Mouse (Mus musculus): ENCODE results near the gene Zfp85. TPM values are rescaled to one million over a fixed set of nuclear protein-coding genes. Genes with fewer than 3 reads are reported as not detected.
"Not testable (repeated sequence)": the region's sequence is repeated elsewhere in the genome, so short reads cannot be mapped to it uniquely, and the experiment has no call there.

Gene Zfp85
- polyA plus RNA-seq (2012; rRNA removed): 3.7 and 4.1 TPM in 2 replicates

DNA sequence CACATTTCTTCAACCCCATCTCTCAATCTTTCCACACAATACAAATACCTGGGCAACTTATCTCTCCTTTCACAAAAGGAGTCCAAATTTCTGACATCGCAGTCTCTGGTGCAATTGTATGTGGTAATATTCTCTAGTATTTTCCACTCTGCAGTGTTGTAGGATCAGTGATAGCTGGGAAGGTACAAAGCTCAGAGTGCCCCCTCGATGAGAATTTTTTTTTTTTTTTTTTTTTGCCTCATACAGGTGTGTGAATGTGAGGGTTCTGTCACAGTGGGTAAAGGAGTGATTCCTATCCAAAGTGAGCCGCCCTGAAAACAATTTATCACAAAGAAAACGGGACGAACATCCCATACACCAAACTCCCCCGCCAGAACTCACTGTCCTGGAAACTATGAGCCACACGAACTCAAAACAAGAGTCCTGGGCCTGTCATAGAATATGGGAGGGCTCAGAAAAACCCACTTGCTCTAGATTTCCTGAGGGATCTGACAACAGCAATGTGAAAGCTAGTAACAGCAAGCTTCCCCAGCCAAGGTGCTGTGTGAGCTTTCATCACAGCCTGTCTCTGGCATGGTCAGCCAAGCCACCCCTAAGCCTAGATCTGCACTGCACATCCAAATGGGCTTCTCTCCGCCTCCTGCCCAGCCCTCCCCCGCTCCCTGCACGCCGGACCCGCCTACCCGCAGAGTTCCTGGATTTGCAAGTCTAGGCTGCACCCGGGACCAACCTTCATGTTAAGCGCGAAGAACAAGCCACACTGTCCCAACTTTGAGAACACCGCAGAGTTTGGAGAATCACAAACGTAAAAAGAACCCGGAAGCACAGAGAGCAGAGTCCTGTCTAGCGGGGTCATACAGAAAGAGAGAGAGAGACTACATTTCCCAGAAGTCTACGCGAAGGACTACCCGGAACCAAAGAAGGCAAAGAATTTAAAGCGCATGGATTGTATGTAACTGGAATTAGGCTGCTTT lies at the start of gene Zfp85:
Gene Zfp85, minus strand, starts transcription at position 896 of the 974 bp plus-strand sequence.
- DNase-seq (ENCODE audit: low spot score): peak; percentile 49

DNA sequence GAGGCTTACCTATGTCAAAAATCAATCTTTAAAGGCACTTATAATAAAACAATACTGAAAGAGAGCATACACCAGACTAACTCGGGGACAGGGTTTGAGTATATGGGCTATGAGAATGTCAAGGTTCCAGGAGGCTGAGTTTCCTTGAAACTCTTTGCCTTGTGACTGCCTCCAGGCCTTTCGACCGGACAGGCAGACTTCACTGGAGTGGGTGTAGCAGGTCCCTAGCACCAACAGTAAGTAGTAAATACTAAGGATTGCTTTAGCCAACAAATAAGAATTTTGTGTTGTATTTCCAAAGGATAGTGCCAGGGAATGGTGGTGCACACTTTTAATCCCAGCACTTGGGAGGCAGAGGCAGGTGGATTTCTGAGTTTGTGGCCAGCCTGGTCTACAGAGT lies 44.1 kb upstream of the Zfp85 start:
- not testable (repeated sequence) for DNase-seq (ENCODE audit: low spot score)

DNA sequence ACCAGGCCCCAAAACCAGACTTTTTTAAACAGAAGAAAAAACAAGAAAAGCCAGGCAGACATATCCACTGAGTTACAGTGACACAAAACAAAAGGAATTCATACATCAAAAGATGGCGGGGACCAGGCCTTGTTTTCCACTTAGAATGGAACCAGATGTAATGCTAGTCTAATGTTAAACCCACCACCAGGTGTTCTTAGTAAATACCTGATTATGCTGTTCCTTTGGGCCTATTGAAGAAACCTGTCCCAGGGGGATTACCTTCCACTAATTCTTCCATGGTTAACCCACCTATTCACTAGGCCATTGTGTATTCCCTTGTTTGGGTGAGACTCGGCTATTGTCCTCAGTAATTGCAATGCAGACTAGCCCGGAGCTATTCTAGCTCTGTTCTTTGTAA lies 43.6 kb upstream of the Zfp85 start:
- DNase-seq (ENCODE audit: low spot score): no peak

DNA sequence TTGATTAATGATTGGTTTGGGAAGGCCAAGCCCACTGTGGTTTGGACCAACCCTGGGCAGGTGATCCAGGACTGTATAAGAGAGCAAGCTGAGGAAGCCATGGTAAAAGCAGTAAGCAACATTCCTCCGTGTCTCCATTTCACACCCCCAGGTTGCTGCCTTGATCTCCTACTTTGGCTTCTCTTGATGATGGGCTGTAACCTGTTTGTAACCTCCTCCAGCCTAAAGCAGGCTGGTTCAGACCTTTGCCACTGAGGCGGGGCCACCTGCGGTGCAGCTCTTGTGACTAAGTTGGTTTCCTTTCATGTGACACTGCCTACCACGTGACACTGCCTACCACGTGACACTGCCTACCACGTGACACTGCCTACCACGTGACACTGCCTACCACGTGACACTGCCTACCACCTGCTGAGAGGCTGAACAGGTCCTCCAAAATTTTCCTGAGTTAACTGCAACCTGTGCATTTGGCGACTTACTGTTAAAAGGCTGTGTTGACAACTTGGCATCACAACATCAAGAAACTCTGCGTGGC lies 37.0 kb upstream of the Zfp85 start:
- DNase-seq (ENCODE audit: low spot score): no peak

DNA sequence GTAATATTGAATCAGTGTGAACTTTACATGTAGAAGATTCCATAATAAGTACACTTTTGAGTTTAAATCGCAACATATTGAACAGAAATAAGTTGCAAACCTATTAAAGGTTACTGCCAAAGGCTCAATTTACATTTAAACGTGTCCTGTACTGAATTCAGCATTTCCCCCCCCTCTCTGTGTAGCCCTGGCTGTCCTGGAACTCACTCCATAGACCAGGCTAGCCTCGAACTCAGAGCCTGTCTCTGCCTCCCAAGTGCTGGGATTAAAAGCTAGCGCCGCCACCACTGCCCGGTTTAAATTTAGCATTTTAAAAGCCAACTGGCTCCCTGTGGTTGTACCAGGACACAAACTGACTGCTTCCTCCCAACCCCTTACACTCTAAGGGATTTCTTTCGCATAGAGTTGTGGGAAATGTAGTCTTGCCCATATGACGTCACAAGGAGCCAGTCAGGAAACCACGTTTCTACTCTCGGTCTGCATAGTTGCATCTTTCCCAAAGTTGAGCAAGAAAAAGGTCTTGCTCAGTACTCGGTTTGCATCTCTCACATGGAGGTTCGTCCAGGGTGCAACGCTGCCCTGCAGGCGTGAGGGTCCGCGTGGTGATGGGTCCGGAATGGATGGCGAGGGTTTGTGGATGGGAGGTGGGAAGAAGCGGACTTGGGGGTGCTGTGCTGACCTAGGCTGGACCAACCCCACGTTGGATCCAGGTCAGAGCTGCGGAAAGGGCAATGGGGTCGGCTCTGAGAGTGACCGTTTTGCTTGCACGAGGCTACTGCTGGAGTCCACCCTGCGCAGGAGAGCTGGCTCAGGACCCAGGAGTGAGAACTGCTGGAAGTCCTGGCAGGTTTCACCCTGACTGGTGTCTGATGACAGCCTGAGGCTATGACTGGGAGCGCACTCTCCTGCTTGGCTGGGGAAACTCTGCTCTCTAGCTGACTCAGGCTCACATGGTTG lies 24.5 kb upstream of the Zfp85 start, which contains the start of gene Zfp493:
Gene Zfp493, plus strand, starts transcription at position 429 of the 957 bp plus-strand sequence.
- DNase-seq (ENCODE audit: low spot score): peak; percentile 43

DNA sequence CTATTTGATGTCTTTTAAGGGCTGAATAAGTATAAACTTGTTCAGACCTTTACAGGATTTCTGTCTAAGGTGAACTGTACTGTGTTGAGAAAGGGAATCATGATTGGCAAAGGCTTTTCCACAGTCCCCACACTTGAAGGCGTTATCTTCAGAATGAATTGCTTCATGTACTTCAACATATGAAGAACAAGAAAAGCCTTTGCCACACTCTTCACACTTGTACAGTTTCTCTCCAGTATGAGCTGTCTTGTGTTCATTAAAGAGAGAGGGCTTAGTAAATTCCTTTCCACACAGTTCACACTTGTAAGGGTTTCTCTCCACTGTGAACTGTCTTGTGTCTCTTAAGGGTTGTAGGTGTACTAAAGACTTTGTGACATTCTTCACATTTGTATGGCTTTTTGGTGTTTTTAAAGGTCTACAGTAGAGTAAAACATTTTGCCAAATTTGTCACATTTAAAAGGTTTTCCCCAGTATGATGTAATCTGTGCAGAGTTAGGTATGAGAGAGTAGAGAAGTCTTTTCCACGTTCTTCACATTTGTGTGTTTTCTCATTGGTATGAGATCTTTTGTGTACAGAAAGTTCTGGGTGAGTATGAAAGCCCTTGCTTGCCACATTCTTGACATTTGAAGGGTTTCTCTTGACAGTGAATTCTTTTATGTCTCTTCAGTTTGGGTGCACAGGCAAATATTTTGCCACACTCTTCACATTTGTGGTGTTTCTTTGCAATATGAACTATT lies 8.2 kb upstream of the Zfp85 start:
- DNase-seq (ENCODE audit: low spot score): no peak

DNA sequence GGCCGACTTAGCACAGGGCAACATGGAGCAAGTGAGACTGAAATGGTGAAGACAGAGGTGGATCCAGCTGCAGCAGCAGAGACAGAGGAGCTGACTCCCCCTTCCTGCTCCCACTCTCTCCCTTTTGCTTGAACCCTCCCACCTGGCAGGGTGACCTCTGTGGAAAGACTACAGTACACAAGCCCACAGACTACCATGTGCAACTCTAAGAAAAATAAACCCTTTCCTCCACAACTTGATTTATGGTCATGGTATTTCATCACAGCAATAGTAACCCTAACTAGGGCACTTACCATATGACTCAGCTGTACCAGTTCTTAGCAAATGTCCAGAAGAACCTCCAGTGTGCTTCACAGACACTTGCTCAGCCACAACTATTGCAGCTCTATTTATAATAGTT lies 4.9 kb upstream of the Zfp85 start:
- no peak for DNase-seq (ENCODE audit: low spot score)

DNA sequence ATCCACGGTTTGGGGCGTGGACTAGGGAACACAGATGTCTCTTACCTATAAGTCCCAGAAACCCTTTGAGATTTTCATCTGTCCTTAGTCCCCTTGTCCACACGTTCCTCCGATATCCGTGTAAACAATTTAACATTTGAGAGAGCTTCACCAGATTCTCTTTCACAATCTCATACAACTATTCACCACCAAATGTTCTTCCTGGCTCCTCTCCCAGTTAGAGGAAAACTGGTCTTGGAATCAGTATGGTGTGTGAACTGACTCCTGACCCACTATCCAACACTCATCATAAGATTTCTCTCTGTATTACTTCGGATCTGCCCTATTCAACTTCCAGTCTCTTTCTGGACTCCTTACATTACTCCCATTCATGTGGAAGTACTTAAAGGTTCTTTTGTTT lies 733 bp upstream of the Zfp85 start:
- no peak for DNase-seq (ENCODE audit: low spot score)

DNA sequence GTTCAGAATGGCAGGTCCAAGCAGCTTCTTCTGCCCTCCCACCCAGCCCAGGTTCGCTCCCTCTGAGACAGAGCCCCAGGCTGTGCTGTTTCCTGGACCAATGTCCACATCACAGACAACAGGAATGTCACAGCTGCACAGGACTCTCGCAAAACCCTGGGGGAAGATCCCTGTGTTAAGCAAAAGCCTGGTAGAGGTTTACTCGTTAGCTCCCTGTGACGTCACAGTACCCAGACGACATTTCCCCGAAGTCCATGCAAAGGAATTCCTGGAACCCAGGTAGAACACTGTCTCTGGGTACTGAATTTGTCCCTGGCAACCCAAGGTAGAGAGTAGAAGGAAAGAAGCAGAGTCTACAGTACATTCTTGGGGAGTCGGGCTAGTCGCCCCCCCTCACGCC lies 11.1 kb downstream of the Zfp85 start:
- no peak for DNase-seq (ENCODE audit: low spot score)

DNA sequence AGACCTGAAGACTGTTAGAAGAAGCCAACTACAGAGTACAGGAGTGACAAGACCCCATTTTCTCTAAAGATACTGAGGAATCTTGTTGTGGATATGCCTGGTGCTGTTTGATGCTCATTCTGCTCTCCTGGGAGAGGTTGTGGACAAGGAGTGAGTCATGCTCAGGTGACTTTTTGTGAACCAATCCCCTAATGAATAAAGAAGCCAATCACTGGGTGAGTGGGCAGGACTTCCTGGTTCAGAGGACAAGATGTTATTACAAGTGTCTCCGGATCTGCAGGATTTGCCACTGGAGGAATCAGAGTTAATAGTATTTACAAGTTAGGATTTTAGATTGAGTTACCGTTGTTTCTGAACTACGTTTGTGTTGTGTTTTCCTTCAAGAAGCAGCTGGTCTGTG lies 12.1 kb downstream of the Zfp85 start:
- no peak for DNase-seq (ENCODE audit: low spot score)

DNA sequence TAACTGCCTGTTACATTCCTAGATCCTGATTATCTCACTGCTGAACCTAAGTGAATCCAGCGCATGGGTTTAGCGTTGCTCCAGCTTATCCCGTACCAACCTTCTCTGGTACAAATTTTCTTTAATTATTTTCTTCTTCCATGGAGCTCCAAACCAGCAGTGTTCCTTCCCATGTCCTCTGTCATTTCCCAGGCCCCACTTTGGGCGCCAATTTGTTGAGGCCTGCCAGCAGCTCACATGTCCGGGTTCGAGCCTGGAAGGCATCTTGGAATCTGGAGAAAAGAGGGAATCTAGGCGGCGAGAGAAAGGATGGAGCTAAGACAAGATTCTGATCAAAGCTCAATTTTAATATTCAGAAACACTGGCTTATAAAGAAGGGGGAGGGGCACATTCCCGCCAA lies 20.6 kb downstream of the Zfp85 start:
- DNase-seq (ENCODE audit: low spot score): not testable (repeated sequence)

DNA sequence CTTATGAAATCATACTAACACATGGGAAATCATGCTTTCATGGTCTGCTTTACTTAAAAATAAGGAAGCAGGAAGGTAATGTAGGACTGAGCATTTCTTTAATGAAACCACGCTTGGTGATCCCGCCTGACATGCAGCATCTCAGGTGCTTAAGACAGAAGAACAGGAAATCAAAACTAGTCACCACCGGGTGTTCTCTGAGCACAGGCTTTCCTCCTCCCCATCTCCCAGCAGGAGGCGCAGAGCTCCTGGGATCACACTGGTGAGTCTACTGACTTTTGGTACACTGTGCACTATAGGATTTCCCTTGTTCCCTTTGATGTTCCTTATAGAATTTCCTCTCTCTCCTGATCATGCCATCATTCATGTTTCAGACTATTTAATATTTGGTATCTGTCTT lies 25.6 kb downstream of the Zfp85 start:
- DNase-seq (ENCODE audit: low spot score): not testable (repeated sequence)

DNA sequence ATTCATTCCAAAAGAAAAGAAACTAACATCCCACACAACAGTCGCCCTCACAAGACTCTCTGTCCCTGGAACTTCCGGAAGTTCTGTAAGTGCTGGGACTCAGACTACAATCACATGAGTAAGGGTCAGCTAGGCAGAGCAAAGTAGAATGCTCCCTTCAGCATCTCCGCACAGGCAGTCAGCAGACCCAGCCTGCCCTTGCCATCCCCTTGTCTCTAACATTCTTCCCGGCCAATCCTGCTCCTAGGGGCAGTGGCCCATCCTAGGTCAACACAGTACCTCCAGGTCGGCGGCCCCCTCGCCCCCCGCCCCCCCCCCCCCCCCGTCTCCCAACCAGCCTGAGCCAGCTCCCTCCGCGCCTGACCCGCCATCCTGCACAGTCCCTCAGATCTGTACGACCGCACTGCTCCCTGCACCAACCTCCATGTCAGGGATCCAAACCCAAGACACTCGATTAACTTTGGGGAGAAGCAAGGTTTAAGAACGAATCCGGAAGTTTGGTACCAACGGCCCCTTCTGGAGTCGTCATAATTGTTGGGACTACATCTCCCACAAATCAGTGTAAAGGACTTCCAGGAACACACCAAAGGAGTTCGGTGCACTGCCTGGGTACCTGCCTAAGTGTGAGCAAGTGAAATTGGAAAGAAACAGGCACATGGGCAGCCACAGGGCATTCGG lies 26.2 kb downstream of the Zfp85 start, which contains the start of gene Zfp65:
Gene Zfp65, minus strand, starts transcription at position 533 of the 678 bp plus-strand sequence.
- DNase-seq (ENCODE audit: low spot score): peak; percentile 29

DNA sequence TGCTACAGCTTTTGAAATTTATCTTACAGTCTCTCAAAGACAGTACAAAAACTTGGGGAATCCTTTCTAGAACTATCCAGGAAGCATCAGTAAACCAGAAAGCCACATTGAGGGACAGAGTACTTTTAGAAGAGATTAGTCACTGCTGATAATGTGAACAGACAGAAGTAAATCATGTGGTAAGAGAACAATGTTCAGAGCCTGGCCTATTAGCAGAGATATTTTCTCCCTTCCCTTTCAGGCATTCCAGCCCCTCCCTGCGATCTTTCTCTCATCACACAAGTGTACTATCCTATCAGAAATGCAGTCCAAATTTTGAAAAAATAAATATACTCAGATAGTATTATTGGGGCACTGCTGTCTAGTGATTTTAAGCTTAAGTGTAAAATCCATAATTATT lies 26.9 kb downstream of the Zfp85 start:
- no peak for DNase-seq (ENCODE audit: low spot score)

DNA sequence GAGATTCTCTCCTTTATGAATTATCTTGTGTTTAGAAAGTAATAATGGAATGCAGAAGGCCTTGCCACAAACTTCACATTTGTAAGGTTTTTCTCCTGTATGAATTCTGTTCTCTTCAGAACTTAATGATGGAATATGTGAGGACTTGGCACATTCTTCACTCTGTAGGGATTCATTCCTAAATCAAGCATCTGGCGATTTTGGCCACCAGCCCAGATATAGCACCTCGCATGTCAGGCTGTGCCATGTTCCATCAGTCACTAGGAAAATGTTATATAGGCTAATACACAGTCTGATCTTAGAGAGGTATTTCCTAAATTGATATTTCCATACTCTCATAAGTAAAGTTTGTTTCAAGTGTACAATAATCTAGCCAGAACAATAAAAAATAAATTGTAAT lies 29.7 kb downstream of the Zfp85 start:
- not testable (repeated sequence) for DNase-seq (ENCODE audit: low spot score)

DNA sequence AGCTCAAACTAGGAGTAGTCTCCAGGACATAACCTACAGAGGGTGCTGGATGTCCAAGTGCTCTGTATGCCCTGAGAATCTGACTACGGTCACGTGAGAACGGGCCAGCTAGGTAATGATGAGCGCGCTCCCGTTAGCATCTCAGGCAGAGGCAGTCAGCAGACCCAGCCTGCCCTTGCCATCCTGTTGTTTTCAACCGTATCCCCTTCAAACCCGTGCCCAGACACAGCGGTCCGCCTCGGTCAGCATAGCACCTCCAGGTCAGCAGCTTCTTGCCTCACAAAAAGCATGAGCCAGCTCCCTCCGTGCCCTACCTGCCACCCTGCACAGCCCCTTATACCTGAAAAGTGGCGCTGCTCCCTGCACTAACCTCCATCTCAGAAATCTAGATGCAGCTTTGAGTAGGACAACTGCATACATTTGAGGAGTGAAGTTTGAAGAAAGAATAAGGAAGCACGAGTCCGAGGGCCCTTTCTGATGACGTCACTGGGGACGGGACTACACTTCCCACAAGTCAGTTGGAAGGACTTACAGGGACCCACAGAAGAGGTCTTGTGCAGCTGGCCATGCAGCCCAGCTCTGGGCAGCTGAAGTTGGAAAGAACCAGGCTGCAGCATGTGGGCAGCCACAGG lies 31.1 kb downstream of the Zfp85 start:
- peak; percentile 54 for DNase-seq (ENCODE audit: low spot score)
